Mouse (Mus musculus) liver, embryonic 15.5 days (tissue): ENCODE data around the gene Kcnma1. TPM values are rescaled to one million over a fixed set of nuclear protein-coding genes. Genes with fewer than 3 reads are reported as not detected.

ENCODE experiments used
- ATAC-seq: fragments of 200-750 bp; cut with Nextera tagmentation; 2 replicates; pipeline ENCODE4 v1.8.0; 2017; ENCODE audit warnings: moderate number of reproducible peaks, mild to moderate bottlenecking, moderate library complexity; ENCODE audit not compliant: insufficient read depth
- H3K27ac ChIP-seq: fragments of 300-500 bp; sonication (generic); replicated peaks from 2 replicates; pipeline ENCODE4 v1.5.1; 2015; ENCODE audit warnings: mild to moderate bottlenecking, inconsistent platforms
- H3K27me3 ChIP-seq: fragments of 300-500 bp; sonication (generic); 2 replicates; pipeline ENCODE4 v1.6.1; 2015; ENCODE audit warnings: mild to moderate bottlenecking, inconsistent platforms
- H3K36me3 ChIP-seq: fragments of 300-500 bp; sonication (generic); replicated peaks from 2 replicates; pipeline ENCODE4 v1.6.1; 2015; ENCODE audit warnings: moderate library complexity, mild to moderate bottlenecking, inconsistent platforms
- H3K4me1 ChIP-seq: fragments of 300-500 bp; sonication (generic); replicated peaks from 2 replicates; pipeline ENCODE4 v1.6.1; 2015; ENCODE audit warnings: inconsistent platforms
- H3K4me2 ChIP-seq: fragments of 300-500 bp; sonication (generic); 2 replicates; pipeline ENCODE4 v1.6.1; 2015; ENCODE audit warnings: moderate library complexity, mild to moderate bottlenecking, inconsistent platforms
- H3K4me3 ChIP-seq: fragments of 300-500 bp; sonication (generic); replicated peaks from 2 replicates; pipeline ENCODE4 v1.5.1; 2015; ENCODE audit warnings: mild to moderate bottlenecking, inconsistent platforms
- H3K9ac ChIP-seq: fragments of 300-500 bp; sonication (generic); 2 replicates; pipeline ENCODE4 v1.6.1; 2015; ENCODE audit warnings: moderate library complexity, mild to moderate bottlenecking, inconsistent platforms
- H3K9me3 ChIP-seq: fragments of 300-500 bp; sonication (generic); replicated peaks from 2 replicates; pipeline ENCODE4 v1.6.1; 2016; ENCODE audit warnings: inconsistent platforms
- WGBS: fragments of 180-500 bp; shearing (Covaris S2); methylation state at CpG from one replicate; pipeline ENCODE4 v1.1.7; 2015; ENCODE audit warnings: mixed read lengths; ENCODE audit not compliant: insufficient replicate concordance; 5-methylcytosine and 5-hydroxymethylcytosine counted together
- polyA plus RNA-seq: library from polyadenylated mRNA; unstranded; fragments of >200 nt; fragmentation: Nextera tagmentation; extraction: Ambion mirVana; gene quantifications from 2 replicates; pipeline ENCODE4 v1.2.1, GENCODE M21; 2015

The Kcnma1 gene
- polyA plus RNA-seq, 1 experiment from 2014 or later = 0.07 TPM

GRCm38 (mm10) chr14:23959061-23959460 is 55.2 kb downstream of the Kcnma1 start:
- no peaks in the 10 kb centered on the region for H3K9me3 ChIP-seq
- H3K36me3 ChIP-seq = no peaks in the 10 kb centered on the region
- H3K4me2 ChIP-seq = no peak overlapping the region
- ATAC-seq = no peak
- no peak overlapping the region for H3K4me3 ChIP-seq
- WGBS = 60% methylated on average over 11 of the region's 11 CpGs
- no peak overlapping the region for H3K9ac ChIP-seq
- H3K27ac ChIP-seq = no peak overlapping the region
- no peaks in the 10 kb centered on the region for H3K27me3 ChIP-seq
- no peaks in the 10 kb centered on the region for H3K4me1 ChIP-seq

- Histone ChIP-seq H3K4me2 (no peak overlapping the region), H3K36me3 (no peaks in the 10 kb centered on the region), H3K4me3 (no peak overlapping the region), H3K9ac (no peak overlapping the region), H3K4me1 (no peaks in the 10 kb centered on the region), H3K27ac (no peak overlapping the region), H3K27me3 (no peaks in the 10 kb centered on the region), H3K9me3 (no peaks in the 10 kb centered on the region)
- no peak for ATAC-seq
- WGBS = 50% methylated on average over 4 of the region's 4 CpGs
Measured at GRCm38 (mm10) chr14:23957270-23957669, 57.0 kb downstream of the Kcnma1 start.

- Histone ChIP-seq H3K4me3 (no peak overlapping the region), H3K4me2 (no peak overlapping the region), H3K4me1 (no peaks in the 10 kb centered on the region), H3K9ac (no peak overlapping the region), H3K9me3 (no peaks in the 10 kb centered on the region), H3K36me3 (no peaks in the 10 kb centered on the region), H3K27ac (no peak overlapping the region), H3K27me3 (no peaks in the 10 kb centered on the region)
- WGBS = 56% methylated on average over 2 of the region's 2 CpGs
- no peak for ATAC-seq
Measured at GRCm38 (mm10) chr14:23943876-23944275, 70.4 kb downstream of the Kcnma1 start.

GRCm38 (mm10) chr14:23943152-23943551 is 71.1 kb downstream of the Kcnma1 start:
- H3K36me3 ChIP-seq = no peaks in the 10 kb centered on the region
- H3K9me3 ChIP-seq = no peaks in the 10 kb centered on the region
- no peak for ATAC-seq
- no peaks in the 10 kb centered on the region for H3K27me3 ChIP-seq
- H3K4me2 ChIP-seq = no peak overlapping the region
- no peak overlapping the region for H3K4me3 ChIP-seq
- no peak overlapping the region for H3K9ac ChIP-seq
- WGBS = 35% methylated on average over 5 of the region's 5 CpGs
- no peaks in the 10 kb centered on the region for H3K4me1 ChIP-seq
- no peak overlapping the region for H3K27ac ChIP-seq

- no peak overlapping the region for H3K4me3 ChIP-seq
- no peak overlapping the region for H3K27ac ChIP-seq
- no peaks in the 10 kb centered on the region for H3K27me3 ChIP-seq
- 66% methylated on average over 8 of the region's 8 CpGs for WGBS
- no peak overlapping the region for H3K4me2 ChIP-seq
- no peak for ATAC-seq
- H3K4me1 ChIP-seq = no peaks in the 10 kb centered on the region
- no peaks in the 10 kb centered on the region for H3K36me3 ChIP-seq
- H3K9me3 ChIP-seq = no peaks in the 10 kb centered on the region
- H3K9ac ChIP-seq = no peak overlapping the region
Measured at GRCm38 (mm10) chr14:23942103-23942502, 72.2 kb downstream of the Kcnma1 start.

- Histone ChIP-seq H3K4me1 (no peaks in the 10 kb centered on the region), H3K27me3 (no peaks in the 10 kb centered on the region), H3K4me2 (no peak overlapping the region), H3K4me3 (no peak overlapping the region), H3K27ac (no peak overlapping the region), H3K9me3 (no peaks in the 10 kb centered on the region), H3K36me3 (no peaks in the 10 kb centered on the region), H3K9ac (no peak overlapping the region)
- no peak for ATAC-seq
- 65% methylated on average over 6 of the region's 6 CpGs for WGBS
Measured at GRCm38 (mm10) chr14:23935016-23935415, 79.3 kb downstream of the Kcnma1 start.

- no peak overlapping the region for H3K4me2 ChIP-seq
- no peaks in the 10 kb centered on the region for H3K4me1 ChIP-seq
- H3K27ac ChIP-seq = no peak overlapping the region
- ATAC-seq = no peak
- H3K4me3 ChIP-seq = no peak overlapping the region
- no peak overlapping the region for H3K9ac ChIP-seq
- H3K9me3 ChIP-seq = no peaks in the 10 kb centered on the region
- no peaks in the 10 kb centered on the region for H3K36me3 ChIP-seq
- H3K27me3 ChIP-seq = no peaks in the 10 kb centered on the region
- 62% methylated on average over 6 of the region's 6 CpGs for WGBS
Measured at GRCm38 (mm10) chr14:23931671-23932071, 82.6 kb downstream of the Kcnma1 start.

- no peak overlapping the region for H3K4me3 ChIP-seq
- ATAC-seq = no peak
- no peaks in the 10 kb centered on the region for H3K9me3 ChIP-seq
- no peak overlapping the region for H3K9ac ChIP-seq
- WGBS = 54% methylated on average over 3 of the region's 3 CpGs
- H3K27me3 ChIP-seq = no peaks in the 10 kb centered on the region
- no peaks in the 10 kb centered on the region for H3K4me1 ChIP-seq
- no peak overlapping the region for H3K27ac ChIP-seq
- no peaks in the 10 kb centered on the region for H3K36me3 ChIP-seq
- H3K4me2 ChIP-seq = no peak overlapping the region
Measured at GRCm38 (mm10) chr14:23929168-23929567, 85.1 kb downstream of the Kcnma1 start.

GRCm38 (mm10) chr14:23923356-23923755 is 90.9 kb downstream of the Kcnma1 start:
- no peak overlapping the region for H3K9ac ChIP-seq
- no peaks in the 10 kb centered on the region for H3K9me3 ChIP-seq
- H3K36me3 ChIP-seq = no peaks in the 10 kb centered on the region
- H3K4me2 ChIP-seq = no peak overlapping the region
- no peak overlapping the region for H3K27ac ChIP-seq
- no peaks in the 10 kb centered on the region for H3K4me1 ChIP-seq
- ATAC-seq = no peak
- WGBS = 48% methylated on average over 2 of the region's 2 CpGs
- H3K4me3 ChIP-seq = no peak overlapping the region
- no peaks in the 10 kb centered on the region for H3K27me3 ChIP-seq

GRCm38 (mm10) chr14:23922755-23923154 is 91.5 kb downstream of the Kcnma1 start:
- Histone ChIP-seq H3K27me3 (no peaks in the 10 kb centered on the region), H3K36me3 (no peaks in the 10 kb centered on the region), H3K4me3 (no peak overlapping the region), H3K9me3 (no peaks in the 10 kb centered on the region), H3K4me2 (no peak overlapping the region), H3K9ac (no peak overlapping the region), H3K4me1 (no peaks in the 10 kb centered on the region), H3K27ac (no peak overlapping the region)
- 54% methylated on average over 3 of the region's 3 CpGs for WGBS
- ATAC-seq = no peak

- Histone ChIP-seq H3K4me3 (no peak overlapping the region), H3K27ac (no peak overlapping the region), H3K4me1 (no peaks in the 10 kb centered on the region), H3K27me3 (no peaks in the 10 kb centered on the region), H3K4me2 (no peak overlapping the region), H3K9ac (no peak overlapping the region), H3K36me3 (no peaks in the 10 kb centered on the region), H3K9me3 (no peaks in the 10 kb centered on the region)
- ATAC-seq = no peak
- 26% methylated on average over 1 of the region's 1 CpGs for WGBS
Measured at GRCm38 (mm10) chr14:23911108-23911629, 103.1 kb downstream of the Kcnma1 start.

GRCm38 (mm10) chr14:23908564-23908963 is 105.7 kb downstream of the Kcnma1 start:
- no peaks in the 10 kb centered on the region for H3K27me3 ChIP-seq
- H3K36me3 ChIP-seq = no peaks in the 10 kb centered on the region
- H3K27ac ChIP-seq = no peak overlapping the region
- no peaks in the 10 kb centered on the region for H3K4me1 ChIP-seq
- H3K4me2 ChIP-seq = no peak overlapping the region
- no peak overlapping the region for H3K9ac ChIP-seq
- 55% methylated on average over 5 of the region's 5 CpGs for WGBS
- no peak overlapping the region for H3K4me3 ChIP-seq
- ATAC-seq = no peak
- no peaks in the 10 kb centered on the region for H3K9me3 ChIP-seq
